Mouse (Mus musculus): Measurements from ENCODE around the gene Mdc1.
A peak's percentile ranks its signal among the peaks of the same experiment; 100 is the strongest.

- TF ChIP-seq CTCF (IDR thresholded peaks at IDR 0.05; ENCODE audit: low read depth): peak; percentile 75
- TF ChIP-seq EP300 (optimal IDR thresholded peaks at IDR 0.05): peak; percentile 28
Measured at GRCm38 (mm10) chr17:35870884-35871696, 29.8 kb downstream of the Mdc1 start.

Measured in stomach, postnatal 0 days (tissue).